In the genomic region with DNA sequence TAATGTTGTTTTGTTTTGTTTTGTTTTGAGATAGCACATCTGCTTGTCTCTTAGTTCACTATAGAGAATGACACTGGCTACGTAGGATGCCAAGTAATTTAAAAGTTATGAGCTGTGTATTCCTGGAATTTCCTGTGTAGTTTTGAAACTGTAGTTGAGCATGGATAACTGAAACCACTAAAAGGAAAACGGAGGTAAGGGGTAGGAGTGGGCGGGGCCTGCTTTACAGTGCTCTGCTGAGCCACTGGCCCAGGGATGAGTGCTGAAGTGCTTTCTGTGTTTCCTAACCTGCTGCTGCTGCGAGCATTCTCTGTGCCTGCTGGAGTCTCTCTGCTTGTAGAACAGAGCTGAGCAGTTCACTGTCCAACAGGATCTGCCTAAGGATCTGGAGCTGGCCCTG, we compare ENCODE assay signal across 16 mouse cellular contexts. TPM values are rescaled to one million over a fixed set of nuclear protein-coding genes. Genes with fewer than 3 reads are reported as not detected.
DNase-seq lines count a peak whose midpoint lies in the region; ATAC-seq lines count a peak whose summit lies in the region.
"Had no signal": no experiment of that assay in that cellular context is flagged by ENCODE, and none has a peak within 500 bp of the region (broad histone marks: within the 10 kb centered on the region; RNA-seq: fewer than 3 reads in every experiment).

No protein-coding gene starts in this region.

- H3K36me3 ChIP-seq in heart, embryonic 16.5 days (ENCODE audit: control insufficient read depth, insufficient read depth), result no peaks in the 10 kb centered on the region
- peaks cover 3% of the 10 kb centered on the region; the same call in 1 of the 2 replicates for H3K36me3 ChIP-seq in embryonic facial prominence, embryonic 14.5 days (ENCODE audit: control insufficient read depth, insufficient read depth, low read length)
- H3K36me3 ChIP-seq: heart, embryonic 13.5 days; midbrain, embryonic 12.5 days; neural tube, embryonic 15.5 days had no signal

- H3K27me3 ChIP-seq in heart, embryonic 16.5 days (ENCODE audit: control insufficient read depth, insufficient read depth, low read length), result no peaks in the 10 kb centered on the region
- H3K27me3 ChIP-seq in embryonic facial prominence, embryonic 14.5 days (replicated peaks; ENCODE audit: control insufficient read depth, insufficient read depth, low read length), result no peaks in the 10 kb centered on the region
- H3K27me3 ChIP-seq: heart, embryonic 13.5 days; liver, embryonic 13.5 days; midbrain, embryonic 12.5 days; neural tube, embryonic 15.5 days had no signal

- 45% methylated on average over 4 of the region's 4 CpGs for WGBS in heart, embryonic 16.5 days
- WGBS in embryonic facial prominence, embryonic 14.5 days, result 35% methylated on average over 4 of the region's 4 CpGs

- DNase-seq in heart, adult 9 months (ENCODE audit: low spot score in 2 of 2), result no peak
- DNase-seq in lung, adult 18-20 months, result peak; percentile 14 to 36
- no peak for DNase-seq in lung, postnatal 14 days
- peak; percentile 78 for DNase-seq in 3T3-L1 (ENCODE audit: low read depth, low spot score)
- peak; percentile 51 for DNase-seq in embryonic facial prominence, embryonic 14.5 days (ENCODE audit: low spot score)
- DNase-seq in adrenal gland, adult 2 months, result no peak
- DNase-seq in right cerebral cortex, postnatal 4 days, result no peak
- DNase-seq: cerebellum, postnatal 14 days; gastrocnemius, postnatal 14 days; liver, embryonic 13.5 days had no signal

- H3K4me1 ChIP-seq in heart, embryonic 16.5 days (ENCODE audit: control insufficient read depth, insufficient read depth, low read length), result peaks cover 9% of the 10 kb centered on the region
- H3K4me1 ChIP-seq in embryonic facial prominence, embryonic 14.5 days (ENCODE audit: control insufficient read depth, insufficient read depth, low read length), result peaks cover 16% of the 10 kb centered on the region; the same call in 1 of the 2 replicates

- 0 out of 2 replicates have a peak, but pooled peaks have one; percentile 23 for ATAC-seq in heart, embryonic 16.5 days (replicated peaks; ENCODE audit: extremely low read depth, insufficient read depth, low FRiP score)
- no peak for ATAC-seq in embryonic facial prominence, embryonic 14.5 days (ENCODE audit: low read depth)
- ATAC-seq: activated CD4-positive, CD25-positive, alpha-beta regulatory T cell, adult 4 months had no signal

- H3K9me3 ChIP-seq in heart, embryonic 16.5 days (replicated peaks; ENCODE audit: control insufficient read depth, low read length), result no peaks in the 10 kb centered on the region
- H3K9me3 ChIP-seq in embryonic facial prominence, embryonic 14.5 days (ENCODE audit: control insufficient read depth, low read length), result no peaks in the 10 kb centered on the region
- H3K9me3 ChIP-seq: forebrain, embryonic 10.5 days; heart, embryonic 13.5 days; liver, embryonic 13.5 days; midbrain, embryonic 12.5 days; neural tube, embryonic 15.5 days had no signal

- no peak overlapping the region for H3K4me3 ChIP-seq in heart, embryonic 16.5 days (ENCODE audit: low read length)
- H3K4me3 ChIP-seq in embryonic facial prominence, embryonic 14.5 days (ENCODE audit: low read depth, low read length), result no peak overlapping the region
- H3K4me3 ChIP-seq: forebrain, embryonic 10.5 days; heart, embryonic 13.5 days; liver, embryonic 13.5 days; midbrain, embryonic 12.5 days; neural tube, embryonic 15.5 days had no signal

- no peak overlapping the region for H3K9ac ChIP-seq in heart, embryonic 16.5 days (ENCODE audit: low read length)
- H3K9ac ChIP-seq in embryonic facial prominence, embryonic 14.5 days (ENCODE audit: low read depth, low read length), result no peak overlapping the region
- H3K9ac ChIP-seq: heart, embryonic 13.5 days; liver, embryonic 13.5 days; midbrain, embryonic 12.5 days; neural tube, embryonic 15.5 days had no signal

- no peak overlapping the region for H3K4me2 ChIP-seq in heart, embryonic 16.5 days (ENCODE audit: low read depth, low read length)
- no peak overlapping the region for H3K4me2 ChIP-seq in embryonic facial prominence, embryonic 14.5 days (ENCODE audit: low read depth, low read length)
- H3K4me2 ChIP-seq: heart, embryonic 13.5 days; liver, embryonic 13.5 days; midbrain, embryonic 12.5 days; neural tube, embryonic 15.5 days had no signal

- no peak overlapping the region for H3K27ac ChIP-seq in heart, embryonic 16.5 days (ENCODE audit: low read length)
- no peak overlapping the region for H3K27ac ChIP-seq in embryonic facial prominence, embryonic 14.5 days (replicated peaks; ENCODE audit: low read depth, low read length)
- H3K27ac ChIP-seq: forebrain, embryonic 10.5 days; heart, embryonic 13.5 days; midbrain, embryonic 12.5 days; neural tube, embryonic 15.5 days had no signal

RNA-seq across cellular contexts. Expression of gene Tent4b, which starts 22.3 kb away (rescaled TPM):
- 5.5 and 6.3 TPM in 2 replicates for polyA plus RNA-seq in heart, embryonic 16.5 days (2015; fragmentation: Nextera tagmentation; extraction: Ambion mirVana)
- 10.0 and 12.0 TPM in 2 replicates for polyA plus RNA-seq in embryonic facial prominence, embryonic 14.5 days (2014; fragmentation: Nextera tagmentation; extraction: Ambion mirVana)
- total RNA-seq in adrenal gland, adult 2 months (2021), result 10 to 100 TPM; 24.5 to 29.4 TPM
- 11.7 and 12.6 TPM in 2 replicates for polyA plus RNA-seq in adrenal gland, adult 2 months (2012; rRNA removed)

RNA-seq across cellular contexts. Expression of gene Adcy7, which starts 50.9 kb away (rescaled TPM):
- 5.0 and 5.9 TPM in 2 replicates for polyA plus RNA-seq in heart, embryonic 16.5 days (2015; fragmentation: Nextera tagmentation; extraction: Ambion mirVana)
- 7.3 and 7.7 TPM in 2 replicates for polyA plus RNA-seq in embryonic facial prominence, embryonic 14.5 days (2014; fragmentation: Nextera tagmentation; extraction: Ambion mirVana)
- total RNA-seq in adrenal gland, adult 2 months (2021), result 10 to 100 TPM in 1 of 2 experiments, 1 to 10 TPM in 1; 4.8 to 18.6 TPM
- polyA plus RNA-seq in adrenal gland, adult 2 months (2012; rRNA removed), result 8.7 and 11.3 TPM in 2 replicates

Comparison
In these comparisons a context has a peak if more than half of its experiments do, and no peak if none do; other contexts are left out.
1. DNase-seq: peak in lung, adult 18-20 months (2 of 2), 3T3-L1 (single experiment) and embryonic facial prominence, embryonic 14.5 days (single experiment); none in heart, adult 9 months (0 of 2), lung, postnatal 14 days (single experiment), adrenal gland, adult 2 months (single experiment) and right cerebral cortex, postnatal 4 days (single experiment).